Mouse (Mus musculus) MEL (cell line): ENCODE measurements around the gene Pgpep1l.

ENCODE experiments used
- CTCF ChIP-seq, 3 experiments: IDR thresholded peaks in 2 of 3; conservative IDR thresholded peaks in 1 of 3; 2 replicates each; pipeline ENCODE4 v1.5.1; 2011 to 2012; ENCODE audit warnings: low read length in 3 of 3, low read depth in 2 of 3, mild to moderate bottlenecking in 2 of 3, improper control_type of control experiment in 1 of 3, inconsistent platforms in 1 of 3, mixed read lengths in 1 of 3, moderate library complexity in 1 of 3; ENCODE audit not compliant: control insufficient read depth in 1 of 3, insufficient read depth in 1 of 3, poor library complexity in 1 of 3, severe bottlenecking in 1 of 3
- ELF1 ChIP-seq: IDR thresholded peaks from 2 replicates; pipeline ENCODE4 v1.6.1; 2014; ENCODE audit warnings: low read depth, mild to moderate bottlenecking, inconsistent platforms, low read length, improper control_type of control experiment, moderate library complexity
- EP300 ChIP-seq, 2 experiments: IDR thresholded peaks; 2 replicates each; pipeline ENCODE4 v1.6.1; 2011; ENCODE audit warnings: improper control_type of control experiment in 2 of 2, low read length in 2 of 2, low read depth in 1 of 2, mild to moderate bottlenecking in 1 of 2
- GABPA ChIP-seq: IDR thresholded peaks from 2 replicates; pipeline ENCODE4 v1.6.1; 2012; ENCODE audit warnings: low read depth, mild to moderate bottlenecking, inconsistent platforms, low read length, improper control_type of control experiment, moderate library complexity
- JUND ChIP-seq: IDR thresholded peaks from 2 replicates; pipeline ENCODE4 v1.6.1; 2011; ENCODE audit warnings: low read depth, mild to moderate bottlenecking, improper control_type of control experiment, low read length
- KAT2A ChIP-seq: conservative IDR thresholded peaks from 2 replicates; pipeline ENCODE4 v1.6.1; 2012; ENCODE audit warnings: low read depth, low read length, improper control_type of control experiment, inconsistent platforms
- POLR2A ChIP-seq, 2 experiments: IDR thresholded peaks; 2 replicates each; pipeline ENCODE4 v1.6.1; 2011 to 2012; ENCODE audit warnings: low read length in 2 of 2, mild to moderate bottlenecking in 2 of 2, control low read depth in 1 of 2, improper control_type of control experiment in 1 of 2, low read depth in 1 of 2, moderate library complexity in 1 of 2; ENCODE audit not compliant: control insufficient read depth in 1 of 2, insufficient read depth in 1 of 2, poor library complexity in 1 of 2
- RAD21 ChIP-seq: IDR thresholded peaks from 2 replicates; pipeline ENCODE4 v1.6.1; 2011; ENCODE audit warnings: mild to moderate bottlenecking, low read depth, low read length, improper control_type of control experiment
- SIN3A ChIP-seq: IDR thresholded peaks from 2 replicates; pipeline ENCODE4 v1.6.1; 2012; ENCODE audit warnings: low read length, improper control_type of control experiment, inconsistent platforms
- ZC3H11A ChIP-seq: IDR thresholded peaks from 2 replicates; pipeline ENCODE4 v1.6.1; 2012; ENCODE audit warnings: low read depth, mild to moderate bottlenecking, inconsistent platforms, low read length, improper control_type of control experiment
- ZKSCAN1 ChIP-seq: IDR thresholded peaks from 2 replicates; pipeline ENCODE4 v1.6.1; 2012; ENCODE audit warnings: low read depth, mild to moderate bottlenecking, inconsistent platforms, low read length, improper control_type of control experiment, moderate library complexity
- ZNF384 ChIP-seq: IDR thresholded peaks from 2 replicates; pipeline ENCODE4 v1.6.1; 2012; ENCODE audit warnings: low read depth, mild to moderate bottlenecking, inconsistent platforms, low read length, improper control_type of control experiment

DNA sequence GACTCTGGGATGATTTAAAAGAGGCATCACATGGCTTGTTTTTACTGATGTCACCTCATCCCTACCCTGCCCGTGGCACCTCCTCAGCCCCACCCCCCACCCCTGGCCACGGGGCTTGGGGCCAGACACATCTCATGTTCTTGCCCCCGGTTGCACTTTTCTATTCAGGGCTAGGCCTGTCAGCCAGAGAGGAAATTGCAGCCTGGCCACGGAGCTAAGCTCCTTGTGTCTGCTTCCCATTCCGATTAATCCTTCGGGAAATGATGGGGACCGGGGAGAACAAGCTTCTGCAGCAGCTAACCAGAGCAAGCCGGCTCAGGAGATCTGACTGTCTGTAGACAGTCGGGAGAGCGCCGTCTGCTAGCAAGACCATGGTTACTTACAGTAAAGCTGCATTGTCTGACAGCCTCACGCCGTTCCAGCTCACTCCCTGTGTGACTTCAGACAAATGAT, 40.7 kb downstream of the Pgpep1l start:
- TF ChIP-seq ZNF384 (no peak), POLR2A (IDR thresholded peaks at IDR 0.05; ENCODE audit: control insufficient read depth in 1 of 2, insufficient read depth in 1 of 2, low read depth in 1 of 2, low read length in 2 of 2, poor library complexity in 1 of 2) (no peak), CTCF (IDR thresholded peaks at IDR 0.05 in 2 of 3, conservative IDR thresholded peaks at IDR 0.05 in 1 of 3; ENCODE audit: control insufficient read depth in 1 of 3, insufficient read depth in 1 of 3, low read depth in 2 of 3, low read length in 3 of 3, poor library complexity in 1 of 3, severe bottlenecking in 1 of 3) (no peak), EP300 (IDR thresholded peaks at IDR 0.05; ENCODE audit: low read depth in 1 of 2, low read length in 2 of 2) (no peak), ZC3H11A (no peak), JUND (no peak), KAT2A (no peak), ZKSCAN1 (no peak), ELF1 (no peak), SIN3A (no peak), GABPA (no peak), RAD21 (no peak)
